8 mouse cellular contexts compared by ENCODE assay signal in the genomic region with DNA sequence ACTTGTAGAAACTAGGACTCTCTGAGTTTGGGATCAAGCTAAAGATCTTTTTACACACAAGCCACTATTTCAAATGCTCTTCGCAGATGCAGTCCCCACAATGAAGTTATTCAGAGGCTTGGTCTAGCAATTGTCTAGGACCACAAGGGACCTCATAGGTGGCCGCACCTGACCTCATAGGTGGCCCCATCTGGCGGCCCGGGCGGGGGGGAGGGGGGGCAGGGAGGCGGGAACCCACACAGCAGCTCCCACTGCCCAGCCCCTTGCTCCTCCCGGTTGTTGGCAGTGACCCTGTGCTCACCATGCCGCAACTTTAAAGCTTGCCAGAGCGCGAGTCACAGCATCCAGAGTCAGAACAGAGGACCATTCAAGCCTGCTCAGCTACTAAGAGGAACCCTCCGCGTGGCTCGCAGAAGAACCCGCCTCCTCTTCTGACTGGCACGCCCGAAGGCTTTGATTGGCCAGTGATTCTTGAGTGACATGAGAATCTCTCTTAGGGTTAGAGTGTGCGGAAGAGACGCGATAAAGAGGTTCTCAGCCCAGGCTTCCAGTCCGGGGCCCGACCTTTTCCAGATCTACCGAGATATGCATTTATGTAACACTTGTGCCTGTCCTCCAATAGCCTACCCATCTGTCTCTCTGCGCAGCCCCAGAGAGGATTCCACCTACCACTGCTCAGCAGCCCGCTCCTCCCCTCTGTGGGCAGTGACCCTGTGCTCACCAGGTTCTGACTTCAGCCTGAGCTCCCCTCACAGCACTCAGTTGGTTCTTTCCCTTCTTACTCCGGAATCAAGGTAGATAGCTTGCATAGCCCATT. TPM values are rescaled to one million over a fixed set of nuclear protein-coding genes. Genes with fewer than 3 reads are reported as not detected.
A peak's percentile ranks its signal among the peaks of the same experiment; 100 is the strongest.
DNase-seq lines count a peak whose midpoint lies in the region; ATAC-seq and TF ChIP-seq lines count a peak whose summit lies in the region.

Gene Gm35315, minus strand, starts transcription at position 391 of the 817 bp plus-strand sequence.

- H3K9me3 ChIP-seq in MEL (replicated peaks; ENCODE audit: insufficient read depth, low read length) = no peaks in the 10 kb centered on the region
- H3K9me3 ChIP-seq in forebrain, embryonic 16.5 days (ENCODE audit: control insufficient read depth, low read length) = no peaks in the 10 kb centered on the region
- H3K9me3 ChIP-seq in neural tube, embryonic 15.5 days (replicated peaks) = no peaks in the 10 kb centered on the region

- H3K27me3 ChIP-seq in MEL (ENCODE audit: control insufficient read depth in 1 of 2, insufficient read depth in 2 of 2, low read length in 2 of 2) = no peaks in the 10 kb centered on the region
- no peaks in the 10 kb centered on the region for H3K27me3 ChIP-seq in forebrain, embryonic 16.5 days (replicated peaks; ENCODE audit: control insufficient read depth, insufficient read depth, low read length)
- no peaks in the 10 kb centered on the region for H3K27me3 ChIP-seq in neural tube, embryonic 15.5 days (replicated peaks)

- TF ChIP-seq EP300 in MEL (IDR thresholded peaks at IDR 0.05; ENCODE audit: low read depth in 1 of 2, low read length in 2 of 2) = peak in 1 of 2 experiments; percentile 15; a peak in 1 of 4 replicates

- no peak for TF ChIP-seq CTCF in MEL (IDR thresholded peaks at IDR 0.05 in 2 of 3, conservative IDR thresholded peaks at IDR 0.05 in 1 of 3; ENCODE audit: control insufficient read depth in 1 of 3, insufficient read depth in 1 of 3, low read depth in 2 of 3, low read length in 3 of 3, poor library complexity in 1 of 3, severe bottlenecking in 1 of 3)
- TF ChIP-seq CTCF in lung, adult 2 months (IDR thresholded peaks at IDR 0.05; ENCODE audit: insufficient read depth, low read length) = no peak

- WGBS in forebrain, embryonic 16.5 days = under 1% methylated on average over 24 of the region's 25 CpGs
- whole genome bisulfite sequencing in lung, adult 2 months = 2% methylated on average over 25 of the region's 25 CpGs
- 2% methylated on average over 25 of the region's 25 CpGs for WGBS in neural tube, embryonic 15.5 days

- peak within 1 kb of the TSS; percentile 68 to 82 for H3K4me3 ChIP-seq in MEL (ENCODE audit: control insufficient read depth in 1 of 2, insufficient read depth in 1 of 2, low read depth in 2 of 2, low read length in 2 of 2)
- H3K4me3 ChIP-seq in forebrain, embryonic 16.5 days (replicated peaks; ENCODE audit: low read length) = peak within 1 kb of the TSS; percentile 52
- H3K4me3 ChIP-seq in lung, adult 2 months (replicated peaks; ENCODE audit: extremely low read depth, low read depth, low read length) = peak within 1 kb of the TSS; percentile 59
- H3K4me3 ChIP-seq in neural tube, embryonic 15.5 days (replicated peaks) = peak within 1 kb of the TSS; percentile 54

- peak; percentile 98 for ATAC-seq in forebrain, embryonic 16.5 days
- ATAC-seq in neural tube, embryonic 15.5 days (ENCODE audit: low FRiP score) = peak; percentile 95

- H3K36me3 ChIP-seq in MEL (ENCODE audit: control insufficient read depth in 1 of 2, insufficient read depth in 2 of 2, low read length in 2 of 2) = 0 out of 4 replicates have a peak, but pooled peaks cover 0 to 2% of the 10 kb centered on the region in 2 experiments
- no peaks in the 10 kb centered on the region for H3K36me3 ChIP-seq in forebrain, embryonic 16.5 days (ENCODE audit: control insufficient read depth, insufficient read depth)
- H3K36me3 ChIP-seq in neural tube, embryonic 15.5 days = no peaks in the 10 kb centered on the region

- H3K27ac ChIP-seq in MEL (ENCODE audit: control insufficient read depth, low read depth, low read length) = peak within 1 kb of the TSS; percentile 75
- H3K27ac ChIP-seq in forebrain, embryonic 16.5 days (ENCODE audit: low read length) = no peak within 1 kb of the TSS
- peak within 1 kb of the TSS; percentile 73 for H3K27ac ChIP-seq in neural tube, embryonic 15.5 days (replicated peaks)

- no peak for TF ChIP-seq RAD21 in MEL (IDR thresholded peaks at IDR 0.05; ENCODE audit: low read depth, low read length)

- peak within 1 kb of the TSS; percentile 75 for H3K9ac ChIP-seq in MEL (ENCODE audit: control insufficient read depth, low read depth, low read length, poor library complexity, severe bottlenecking)
- H3K9ac ChIP-seq in forebrain, embryonic 16.5 days (replicated peaks; ENCODE audit: low read depth, low read length) = peak within 1 kb of the TSS; percentile 57
- peak within 1 kb of the TSS; percentile 54 for H3K9ac ChIP-seq in neural tube, embryonic 15.5 days (replicated peaks)

- peak within 1 kb of the TSS; percentile 58 for H3K4me2 ChIP-seq in forebrain, embryonic 16.5 days (ENCODE audit: low read length)
- peak within 1 kb of the TSS; percentile 88 for H3K4me2 ChIP-seq in neural tube, embryonic 15.5 days

- peaks cover 1 to 5% of the 10 kb centered on the region in 2 experiments; a peak in 1 of 4 replicates for H3K4me1 ChIP-seq in MEL (ENCODE audit: control insufficient read depth in 1 of 2, insufficient read depth in 2 of 2, low read length in 2 of 2)
- peaks cover 7% of the 10 kb centered on the region for H3K4me1 ChIP-seq in forebrain, embryonic 16.5 days (replicated peaks; ENCODE audit: control insufficient read depth, insufficient read depth, low read length)
- H3K4me1 ChIP-seq in lung, adult 2 months (ENCODE audit: control insufficient read depth, insufficient read depth, low read length) = 0 out of 2 replicates have a peak, but pooled peaks cover 2% of the 10 kb centered on the region
- H3K4me1 ChIP-seq in neural tube, embryonic 15.5 days = peaks cover 8% of the 10 kb centered on the region

- peak in 1 of 2 experiments; percentile 88; a peak in 2 of 4 replicates for TF ChIP-seq POLR2A in MEL (IDR thresholded peaks at IDR 0.05; ENCODE audit: control insufficient read depth in 1 of 2, insufficient read depth in 1 of 2, low read depth in 1 of 2, low read length in 2 of 2, poor library complexity in 1 of 2)
- TF ChIP-seq POLR2A in lung, adult 2 months (IDR thresholded peaks at IDR 0.05; ENCODE audit: borderline replicate concordance, extremely low read depth, low read depth, low read length) = peak; percentile 70; the same call in 1 of the 2 replicates

- intact Hi-C loops in heart, postnatal 36 days (cut with DNase I) = no loop called here

- peak; percentile 98 for DNase-seq in MEL (ENCODE audit: low read depth, low spot score)
- peak; percentile 90 for DNase-seq in cerebellum, adult 11-12 months
- peak; percentile 79 to 84 for DNase-seq in heart, postnatal 36 days
- peak; percentile 84 to 94 for DNase-seq in layer of hippocampus, adult 18-20 months (ENCODE audit: low spot score in 2 of 2)
- peak; percentile 84 for DNase-seq in lung, adult 2 months
- DNase-seq in thymus, adult 18-20 months = peak; percentile 80 to 88

- no peaks in the 10 kb centered on the region; the same call in 1 of the 2 replicates for H3K79me2 ChIP-seq in MEL (ENCODE audit: control insufficient read depth, insufficient read depth, low read length, poor library complexity)

TF ChIP-seq in MEL, 35 proteins besides CTCF, POLR2A, EP300 and RAD21 (continues in another document):
- peak; percentile 70 for TF ChIP-seq NRF1 (IDR thresholded peaks at IDR 0.05; ENCODE audit: insufficient read depth, low read depth, low read length, poor library complexity, severe bottlenecking)
- no peak for TF ChIP-seq KAT2A (conservative IDR thresholded peaks at IDR 0.05; ENCODE audit: low read depth, low read length)
- peak; percentile 93; the same call in 1 of the 2 replicates for TF ChIP-seq MYC (IDR thresholded peaks at IDR 0.05; ENCODE audit: low read depth, low read length)
- TF ChIP-seq MEF2A (IDR thresholded peaks at IDR 0.05; ENCODE audit: extremely low read depth, insufficient replicate concordance, low read depth, low read length, poor library complexity, severe bottlenecking) = no peak
- peak; percentile 43; the same call in 1 of the 2 replicates for TF ChIP-seq POLR2AphosphoS5 (IDR thresholded peaks at IDR 0.05; ENCODE audit: borderline replicate concordance, low read depth, low read length)
- TF ChIP-seq ZNF384 (IDR thresholded peaks at IDR 0.05; ENCODE audit: low read depth, low read length) = no peak
- peak; percentile 77 for TF ChIP-seq SIN3A (IDR thresholded peaks at IDR 0.05; ENCODE audit: low read length)
- TF ChIP-seq ZMIZ1 (IDR thresholded peaks at IDR 0.05; ENCODE audit: low read depth, low read length) = peak; percentile 83
- TF ChIP-seq POLR2AphosphoS2 (IDR thresholded peaks at IDR 0.05; ENCODE audit: low read length) = peak; percentile 72
- peak; percentile 71 for TF ChIP-seq HCFC1 (IDR thresholded peaks at IDR 0.05; ENCODE audit: low read depth, low read length)
- no peak for TF ChIP-seq MAZ (IDR thresholded peaks at IDR 0.05; ENCODE audit: low read depth, low read length)
- TF ChIP-seq TBP (IDR thresholded peaks at IDR 0.05; ENCODE audit: low read depth, low read length) = peak; percentile 88
- peak; percentile 58 for TF ChIP-seq ETS1 (IDR thresholded peaks at IDR 0.05; ENCODE audit: low read depth, low read length)
- peak; percentile 51; the same call in 1 of the 2 replicates for TF ChIP-seq CHD2 (IDR thresholded peaks at IDR 0.05; ENCODE audit: low read length)
- no peak for TF ChIP-seq BHLHE40 (IDR thresholded peaks at IDR 0.05; ENCODE audit: borderline replicate concordance, low read depth, low read length)
- TF ChIP-seq ZC3H11A (IDR thresholded peaks at IDR 0.05; ENCODE audit: low read depth, low read length) = no peak
- no peak for TF ChIP-seq SMC3 (IDR thresholded peaks at IDR 0.05; ENCODE audit: low read depth, low read length)
- no peak for TF ChIP-seq GABPA (IDR thresholded peaks at IDR 0.05; ENCODE audit: low read depth, low read length)
- TF ChIP-seq TCF12 (IDR thresholded peaks at IDR 0.05; ENCODE audit: low read depth, low read length) = peak; percentile 42; the same call in 1 of the 2 replicates
- TF ChIP-seq CHD1 (IDR thresholded peaks at IDR 0.05; ENCODE audit: low read depth, low read length) = 0 out of 2 replicates have a peak, but pooled peaks have one; percentile 57
- no peak for TF ChIP-seq TAL1 (IDR thresholded peaks at IDR 0.05; ENCODE audit: low read length)
- TF ChIP-seq USF2 (IDR thresholded peaks at IDR 0.05; ENCODE audit: borderline replicate concordance in 1 of 2, insufficient read depth in 1 of 2, low read depth in 1 of 2, low read length in 2 of 2) = no peak
- no peak for TF ChIP-seq JUND (IDR thresholded peaks at IDR 0.05; ENCODE audit: low read depth, low read length)

RNA-seq across cellular contexts. Expression of gene Gm35315, which starts in this region (rescaled TPM):
- 1.8 and 2.2 TPM in 2 replicates for total RNA-seq in MEL (2012; rRNA removed)
- 10 to 100 TPM in 1 of 2 experiments, 1 to 10 TPM in 1; 2.2 to 70.9 TPM for polyA plus RNA-seq in MEL (2012; ENCODE audit: insufficient read depth in 1 of 2, insufficient read length in 2 of 2, low read depth in 1 of 2, low replicate concordance in 2 of 2, missing spikeins in 1 of 2)
- 1.0 and 1.7 TPM in 2 replicates for polyA plus RNA-seq in forebrain, embryonic 16.5 days (2015; fragmentation: Nextera tagmentation; extraction: Ambion mirVana)
- under 1 TPM in 1 of 2 experiments, not detected in 1; 0.08 TPM for total RNA-seq in heart, postnatal 36 days (2021)
- total RNA-seq in layer of hippocampus, adult 18-20 months (2021) = under 1 TPM; 0.40 to 0.43 TPM
- polyA plus RNA-seq in lung, adult 2 months (2012; rRNA removed) = 0.05 and 0.08 TPM in 2 replicates
- polyA plus RNA-seq in neural tube, embryonic 15.5 days (2015; fragmentation: Nextera tagmentation; extraction: Ambion mirVana) = 0.44 and 0.92 TPM in 2 replicates

Comparison
In these comparisons a context has a peak if more than half of its experiments do, and no peak if none do; other contexts are left out.
1. Peak in DNase-seq in heart, postnatal 36 days; RNA of the gene not detected or under 1 TPM.
2. Peak in DNase-seq in layer of hippocampus, adult 18-20 months; RNA of the gene not detected or under 1 TPM.
3. Peak in DNase-seq and H3K4me3 ChIP-seq in lung, adult 2 months; RNA of the gene not detected or under 1 TPM.
4. Peak in ATAC-seq, H3K4me3 ChIP-seq, H3K27ac ChIP-seq, H3K9ac ChIP-seq and H3K4me2 ChIP-seq in neural tube, embryonic 15.5 days; RNA of the gene not detected or under 1 TPM.